Mouse (Mus musculus): ENCODE results near the gene Zfp553.
"Not testable (repeated sequence)": the region's sequence is repeated elsewhere in the genome, so short reads cannot be mapped to it uniquely, and the experiment has no call there.

Gene Zfp553

GRCm38 (mm10) chr7:127233368-127233749 is 498 bp downstream of the Zfp553 start:
- no peak for DNase-seq (ENCODE audit: low read depth, low spot score)

GRCm38 (mm10) chr7:127233765-127234164 is 904 bp downstream of the Zfp553 start:
- no peak for DNase-seq (ENCODE audit: low read depth, low spot score)

GRCm38 (mm10) chr7:127234777-127235176 is 1.9 kb downstream of the Zfp553 start:
- no peak for DNase-seq (ENCODE audit: low read depth, low spot score)

DNA sequence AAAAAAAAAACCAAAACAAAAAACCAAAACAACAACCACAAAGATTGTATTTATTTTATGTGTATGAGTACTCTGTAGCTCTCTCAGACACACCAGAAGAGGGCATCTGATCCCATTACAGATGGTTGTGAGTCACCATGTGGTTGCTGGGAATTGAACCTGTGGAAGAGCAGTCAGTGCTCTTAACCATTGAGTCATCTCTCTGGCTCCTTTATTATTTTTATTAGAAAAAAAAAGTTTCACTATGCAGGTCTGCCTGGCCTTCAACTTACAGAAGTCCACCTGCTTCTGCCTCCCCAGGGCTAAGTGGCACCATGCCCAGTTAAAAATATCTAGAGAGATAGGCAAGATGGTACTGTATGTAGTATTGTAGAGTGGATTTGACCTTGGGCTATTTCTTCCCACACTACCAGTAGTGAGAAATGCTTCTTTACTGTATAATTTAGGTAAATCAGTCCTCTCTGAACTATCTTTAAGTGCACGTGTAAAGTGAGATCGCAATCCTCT is 10.6 kb downstream of the Zfp553 start:
- no peak for DNase-seq (ENCODE audit: low read depth, low spot score)

DNA sequence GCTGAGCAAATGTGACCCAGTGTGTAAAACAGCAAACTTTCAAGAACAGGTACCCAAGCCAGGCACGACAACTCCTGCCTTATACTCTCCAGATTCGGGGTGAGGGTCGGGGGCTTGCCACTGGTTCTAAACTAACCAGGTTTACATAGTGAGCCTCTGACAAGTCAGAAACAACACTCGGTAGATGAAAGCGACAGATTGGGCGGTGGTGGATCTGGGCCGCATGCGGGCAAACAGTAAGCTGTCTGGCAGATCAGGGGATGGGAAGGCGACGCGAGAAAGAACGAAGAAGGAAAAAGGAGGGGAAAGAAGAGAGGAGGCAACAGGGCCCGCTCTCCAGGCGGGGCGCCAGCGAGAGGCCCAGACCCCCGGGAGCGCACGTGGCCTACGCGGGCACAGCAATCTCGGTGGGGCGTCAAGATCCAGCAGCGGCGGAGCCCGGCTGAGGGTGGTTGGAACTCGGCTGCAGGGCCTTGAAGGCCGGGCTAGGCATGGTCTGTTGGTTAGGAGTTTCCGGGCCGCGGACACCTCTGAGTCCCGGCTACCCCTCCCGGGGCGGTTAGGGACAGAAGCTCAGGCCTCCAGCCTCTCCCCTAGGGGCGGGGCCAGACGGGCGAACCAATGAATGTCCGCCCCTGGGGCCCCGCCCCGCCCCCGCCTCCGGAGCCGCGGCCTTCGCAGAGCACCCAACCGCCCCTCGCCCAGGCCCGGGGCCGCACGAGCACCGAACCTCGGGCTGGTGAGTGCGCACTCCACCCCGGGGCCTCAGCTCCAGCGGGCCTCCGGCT is 11.2 kb downstream of the Zfp553 start, which contains the start of gene Zfp771:
Zfp771 (plus strand) TSS at position 405 of the 788 bp plus-strand sequence.
- DNase-seq (ENCODE audit: low read depth, low spot score), result peak; percentile 92

DNA sequence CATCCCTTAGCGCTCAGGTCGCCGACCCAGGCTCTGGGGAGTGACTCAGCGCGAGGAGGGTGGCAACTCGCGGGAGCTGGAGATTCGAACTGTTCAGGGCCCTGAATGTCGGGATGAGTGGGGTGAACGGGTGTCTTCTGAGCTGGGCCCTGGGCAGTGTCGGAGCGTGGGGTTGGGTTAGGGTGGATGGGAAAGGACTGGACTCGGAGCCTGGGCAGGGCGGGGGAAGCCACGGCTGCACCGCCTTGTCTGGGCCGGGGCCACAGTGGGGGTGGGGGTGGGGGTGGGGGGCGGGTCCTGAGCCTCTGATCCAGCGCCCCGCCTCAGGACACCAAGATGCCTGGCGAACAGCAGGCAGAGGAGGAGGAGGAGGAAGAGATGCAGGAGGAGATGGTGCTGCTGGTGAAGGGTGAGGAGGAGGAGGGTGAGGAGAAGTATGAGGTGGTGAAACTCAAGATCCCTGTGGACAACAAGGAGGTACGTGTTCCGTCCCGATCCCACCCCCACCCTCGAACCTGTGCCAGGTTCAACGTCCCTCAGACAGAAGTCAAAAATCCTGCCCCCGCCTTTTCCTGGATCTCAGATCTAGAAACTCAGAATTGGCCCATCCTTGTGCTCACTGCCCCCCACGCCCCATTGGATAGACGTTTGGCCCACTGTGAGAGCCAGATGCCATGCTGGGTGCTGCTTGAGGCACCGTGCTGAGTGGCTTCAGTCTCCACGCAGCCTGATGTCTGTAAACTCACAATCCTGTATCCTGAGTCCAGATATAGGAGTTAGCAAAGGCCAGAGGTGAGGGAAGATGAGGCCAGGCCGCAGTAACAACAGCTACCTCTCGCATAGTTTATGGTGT is 12.0 kb downstream of the Zfp553 start:
- no peak for DNase-seq (ENCODE audit: low read depth, low spot score)

DNA sequence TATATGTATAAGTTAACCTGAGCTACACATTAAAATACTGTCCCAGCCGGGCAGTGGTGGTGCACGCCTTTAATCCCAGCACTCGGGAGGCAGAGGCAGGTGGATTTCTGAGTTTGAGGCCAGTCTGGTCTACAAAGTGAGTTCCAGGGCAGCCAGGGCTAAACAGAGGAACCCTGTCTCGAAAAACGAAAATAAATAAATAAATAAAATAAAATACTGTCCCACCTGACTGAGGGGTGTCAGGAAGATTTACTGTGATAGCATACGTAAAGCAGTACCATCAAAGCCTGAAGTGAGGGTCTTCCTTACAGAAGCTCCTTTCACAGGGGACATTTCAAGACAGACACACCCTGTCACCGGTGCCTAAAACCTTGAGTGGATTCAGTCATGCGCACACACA is 17.6 kb downstream of the Zfp553 start:
- not testable (repeated sequence) for DNase-seq (ENCODE audit: low read depth, low spot score)

- no peak for DNase-seq (ENCODE audit: low read depth, low spot score)
These were observed 19.6 kb downstream of the Zfp553 start for GRCm38 (mm10) chr7:127252414-127252813.

DNA sequence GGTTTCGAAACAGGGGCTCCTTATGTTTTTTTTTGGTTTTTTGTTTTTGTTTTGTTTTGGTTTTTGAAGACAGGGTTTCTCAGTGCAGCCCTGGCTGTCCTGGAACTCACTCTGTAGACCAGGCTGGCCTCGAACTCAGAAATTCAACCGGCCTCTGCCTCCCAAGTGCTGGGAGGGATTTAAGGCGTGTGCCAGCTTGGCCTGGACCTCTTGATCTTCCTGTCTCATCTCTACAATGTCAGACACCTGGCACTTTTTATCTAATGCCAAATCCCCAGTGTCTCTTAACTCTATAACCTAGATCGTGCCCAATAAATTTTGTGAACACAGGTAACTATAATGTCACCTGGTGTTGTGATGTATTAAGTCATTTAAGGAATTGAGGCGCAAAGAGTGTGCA is 20.5 kb downstream of the Zfp553 start:
- DNase-seq (ENCODE audit: low read depth, low spot score), result no peak

GRCm38 (mm10) chr7:127253821-127254769 is 21.2 kb downstream of the Zfp553 start:
- peak; percentile 99 for DNase-seq (ENCODE audit: low read depth, low spot score)

DNA sequence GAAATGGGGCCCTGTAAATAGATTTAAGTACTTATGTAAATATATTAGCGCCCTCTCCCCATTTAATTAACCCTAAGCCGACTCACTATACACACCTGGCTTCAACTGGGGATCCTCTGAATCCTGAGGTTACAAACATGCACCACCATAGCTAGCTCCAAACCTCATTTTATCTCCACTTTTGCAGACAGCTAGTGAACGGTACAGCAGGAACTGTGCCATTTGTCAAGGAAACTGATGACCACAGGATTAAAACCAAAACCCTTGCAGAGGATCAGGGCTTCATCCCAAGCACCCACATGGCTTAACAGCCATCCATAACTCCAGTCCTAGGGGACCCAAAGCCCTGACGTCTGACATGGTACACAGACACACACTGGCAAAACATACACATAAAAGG is 22.1 kb downstream of the Zfp553 start:
- no peak for DNase-seq (ENCODE audit: low read depth, low spot score)

DNA sequence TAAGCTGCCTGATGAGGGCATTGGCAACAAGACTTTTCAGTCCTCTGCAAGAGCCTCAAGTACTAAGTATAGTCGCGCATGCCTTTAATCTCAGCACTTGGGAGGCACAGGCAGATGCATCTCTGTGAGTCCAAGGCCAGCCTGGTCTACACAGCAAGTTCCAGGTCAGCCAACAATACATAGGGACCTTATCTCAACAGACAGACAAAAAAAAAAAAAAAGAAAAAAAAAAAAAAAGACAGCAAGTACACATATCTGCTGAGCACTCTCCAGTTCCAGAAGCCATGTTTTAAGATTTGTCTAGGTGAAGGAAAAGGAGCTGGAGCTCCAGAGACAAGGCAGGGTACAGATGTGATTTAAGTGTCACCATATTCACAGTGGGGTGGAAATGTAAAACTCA is 23.1 kb downstream of the Zfp553 start:
- DNase-seq (ENCODE audit: low read depth, low spot score), result no peak

DNA sequence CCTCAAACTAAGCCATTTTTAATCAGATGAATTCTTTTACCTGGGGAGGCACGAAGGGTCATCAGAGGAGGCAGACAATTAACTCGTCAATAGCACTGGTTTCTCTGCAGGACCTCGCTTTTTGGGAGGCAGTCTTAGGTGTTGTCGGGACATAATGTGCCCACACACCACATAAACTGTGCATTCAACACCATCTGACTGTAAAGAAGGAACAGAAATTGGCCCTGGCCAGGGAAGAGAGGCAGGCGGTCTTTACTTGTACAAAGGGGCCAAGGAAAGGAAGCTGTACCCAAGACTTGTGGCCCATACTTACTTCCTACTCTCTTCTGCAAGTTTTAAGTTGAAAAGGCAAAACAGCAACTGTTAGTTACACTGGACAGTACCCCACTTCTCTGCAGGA is 23.7 kb downstream of the Zfp553 start:
- no peak for DNase-seq (ENCODE audit: low read depth, low spot score)

DNA sequence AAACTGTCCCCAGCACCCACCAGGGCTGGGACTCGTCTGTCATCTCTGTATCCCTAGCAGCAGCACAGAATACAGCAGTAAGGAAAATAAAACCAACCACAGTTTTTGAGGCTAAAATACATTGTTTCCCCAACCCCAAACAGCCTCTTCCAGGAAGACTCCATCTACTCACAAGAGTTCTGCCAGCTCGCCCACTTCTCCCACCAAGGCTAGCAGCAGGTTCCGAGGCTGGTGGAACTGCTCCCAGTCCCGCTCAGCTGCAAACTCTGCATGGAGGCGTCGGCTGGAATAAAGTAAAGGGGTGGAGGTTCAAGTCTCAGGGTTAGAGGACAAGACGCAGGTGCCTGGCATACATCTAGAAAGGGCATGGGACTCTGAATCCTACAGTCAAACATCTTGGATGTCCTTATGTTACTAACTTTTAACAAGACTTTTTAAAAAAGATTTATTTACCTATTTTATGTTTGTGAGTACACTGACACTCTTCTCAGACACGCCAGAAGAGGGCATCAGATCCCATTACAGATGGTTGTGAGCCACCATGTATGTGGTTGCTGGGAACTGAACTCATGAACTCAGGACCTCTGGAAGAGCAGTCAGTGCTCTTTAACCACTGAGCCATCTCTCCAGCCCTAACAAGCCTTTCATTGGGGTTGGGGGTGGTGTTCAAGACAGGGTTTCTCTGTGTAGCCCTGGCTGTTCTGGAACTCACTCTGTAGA is 26.5 kb downstream of the Zfp553 start:
- DNase-seq (ENCODE audit: low read depth, low spot score), result no peak

- peak; percentile 98 for DNase-seq (ENCODE audit: low read depth, low spot score)
These were observed 27.6 kb downstream of the Zfp553 start, which contains the start of gene Dctpp1 for GRCm38 (mm10) chr7:127260309-127261111. TSS of gene Dctpp1 (minus strand) at chr7:127260709.

- DNase-seq (ENCODE audit: low read depth, low spot score), result no peak
These were observed 29.5 kb downstream of the Zfp553 start for GRCm38 (mm10) chr7:127262218-127262961.

DNA sequence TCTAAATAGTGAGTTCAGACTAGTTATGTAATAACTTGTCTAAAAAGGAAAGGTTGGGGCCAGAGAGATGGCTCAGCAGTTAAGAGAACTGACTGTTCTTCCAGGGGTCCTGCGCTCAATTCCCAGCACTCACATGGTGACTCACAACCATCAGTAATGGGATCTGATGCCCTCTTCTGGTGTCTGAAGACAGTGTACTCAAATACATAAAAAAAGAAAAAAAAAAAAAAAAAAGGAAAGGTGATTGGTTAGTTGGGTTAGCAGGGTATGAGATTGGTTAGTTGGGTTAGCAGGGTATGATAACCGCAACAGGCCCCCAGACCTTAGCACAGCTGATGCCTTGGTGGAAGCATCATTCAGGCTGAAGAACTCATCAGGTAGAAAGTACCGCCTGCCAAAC is 30.7 kb downstream of the Zfp553 start:
- no peak for DNase-seq (ENCODE audit: low read depth, low spot score)

- DNase-seq (ENCODE audit: low read depth, low spot score), result no peak
These were observed 37.4 kb downstream of the Zfp553 start for GRCm38 (mm10) chr7:127270256-127270655.

DNA sequence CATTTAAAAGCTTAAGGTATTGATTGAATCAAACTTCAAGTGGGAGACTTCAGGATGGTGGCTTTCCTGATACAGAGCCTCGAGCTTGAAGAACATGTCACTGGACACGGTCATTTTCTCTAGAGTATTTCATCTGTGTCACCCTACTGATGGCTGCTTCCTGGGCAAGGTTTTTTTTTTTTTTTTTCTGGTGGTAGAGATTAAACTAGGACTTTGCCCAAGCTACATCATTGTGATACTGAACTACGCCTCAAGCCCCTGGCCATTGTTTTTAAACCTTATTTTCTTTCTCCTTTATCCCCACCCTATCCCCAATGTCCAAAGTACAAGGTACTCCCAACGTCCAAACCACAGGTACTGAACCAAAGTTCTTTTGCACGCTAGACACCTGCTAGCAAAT is 37.8 kb downstream of the Zfp553 start:
- DNase-seq (ENCODE audit: low read depth, low spot score), result no peak

Data from skeletal muscle tissue, adult 2 months (tissue).